Mouse (Mus musculus) heart, embryonic 16.5 days (tissue): ENCODE data around the gene Alyref2. TPM values are rescaled to one million over a fixed set of nuclear protein-coding genes. Genes with fewer than 3 reads are reported as not detected.

Source experiments
- ATAC-seq: fragments of 200-750 bp; cut with Nextera tagmentation; replicated peaks from 2 replicates; pipeline ENCODE4 v1.8.0; 2017; ENCODE audit warnings: moderate number of reproducible peaks; ENCODE audit not compliant: insufficient read depth, low FRiP score; ENCODE audit errors: extremely low read depth
- H3K27ac ChIP-seq: fragments of 300-500 bp; sonication (generic); 2 replicates; pipeline ENCODE4 v1.5.1; 2014; ENCODE audit warnings: mild to moderate bottlenecking, low read length, control low read depth, moderate library complexity
- H3K27me3 ChIP-seq: fragments of 300-500 bp; sonication (generic); 2 replicates; pipeline ENCODE4 v1.6.1; 2014; ENCODE audit warnings: low read length, mixed read lengths; ENCODE audit not compliant: control insufficient read depth, insufficient read depth
- H3K36me3 ChIP-seq: fragments of 300-500 bp; sonication (generic); 2 replicates; pipeline ENCODE4 v1.6.1; 2014; ENCODE audit not compliant: control insufficient read depth, insufficient read depth
- H3K4me1 ChIP-seq: fragments of 300-500 bp; sonication (generic); 2 replicates; pipeline ENCODE4 v1.6.1; 2014; ENCODE audit warnings: low read length, mixed read lengths; ENCODE audit not compliant: control insufficient read depth, insufficient read depth
- H3K4me2 ChIP-seq: fragments of 300-500 bp; sonication (generic); 2 replicates; pipeline ENCODE4 v1.6.1; 2014; ENCODE audit warnings: low read depth, mild to moderate bottlenecking, control low read depth, low read length
- H3K4me3 ChIP-seq: fragments of 300-500 bp; sonication (generic); 2 replicates; pipeline ENCODE4 v1.5.1; 2014; ENCODE audit warnings: mild to moderate bottlenecking, control low read depth, low read length
- H3K9ac ChIP-seq: fragments of 300-500 bp; sonication (generic); 2 replicates; pipeline ENCODE4 v1.6.1; 2014; ENCODE audit warnings: low read length, control low read depth
- H3K9me3 ChIP-seq: fragments of 300-500 bp; sonication (generic); replicated peaks from 2 replicates; pipeline ENCODE4 v1.6.1; 2016; ENCODE audit warnings: low read length; ENCODE audit not compliant: control insufficient read depth
- WGBS: fragments of 180-500 bp; shearing (Covaris S2); extraction: QIAGEN DNeasy Blood & Tissue Kit; methylation state at CpG from one replicate; pipeline ENCODE4 v1.1.7; 2014; 5-methylcytosine and 5-hydroxymethylcytosine counted together
- polyA plus RNA-seq: library from polyadenylated mRNA; unstranded; fragments of >200 nt; fragmentation: Nextera tagmentation; extraction: Ambion mirVana; gene quantifications from 2 replicates; pipeline ENCODE4 v1.2.1, GENCODE M21; 2015

The Alyref2 gene
- polyA plus RNA-seq, result 15.8 and 17.2 TPM in 2 replicates

DNA sequence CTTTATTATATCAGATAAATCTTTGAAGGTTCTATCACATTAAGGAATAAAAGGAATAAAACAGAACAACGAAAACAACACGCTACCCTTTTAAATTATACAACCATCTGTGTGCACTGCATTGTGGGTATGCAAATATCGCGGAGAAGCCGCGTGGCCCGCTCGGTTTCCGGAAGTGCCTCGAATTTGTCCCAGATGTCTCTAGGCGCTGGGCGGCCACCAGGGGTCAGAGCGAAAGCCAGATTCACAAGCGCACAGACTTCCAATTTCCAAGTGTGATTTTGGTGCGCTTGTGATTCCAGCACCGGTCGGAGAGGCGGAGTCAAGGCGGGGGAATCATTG lies at the start of gene Alyref2:
TSS of gene Alyref2 (plus strand) at position 229 of the 342 bp plus-strand sequence.
- WGBS, result under 1% methylated on average over 19 of the region's 19 CpGs
- ATAC-seq, result peak; percentile 87
- H3K9me3 ChIP-seq, result peaks cover 3% of the 10 kb centered on the region; the same call in 1 of the 2 replicates
- no peaks in the 10 kb centered on the region for H3K27me3 ChIP-seq
- peaks cover 7% of the 10 kb centered on the region for H3K4me1 ChIP-seq
- H3K4me3 ChIP-seq, result peak within 1 kb of the TSS; percentile 83
- H3K9ac ChIP-seq, result peak within 1 kb of the TSS; percentile 94
- peak within 1 kb of the TSS; percentile 95 for H3K27ac ChIP-seq
- peak within 1 kb of the TSS; percentile 85 for H3K4me2 ChIP-seq
- no peaks in the 10 kb centered on the region for H3K36me3 ChIP-seq

GRCm38 (mm10) chr1:171454926-171455325 lies 48.4 kb upstream of the Alyref2 start:
- Histone ChIP-seq H3K27me3 (no peaks in the 10 kb centered on the region), H3K4me2 (no peak overlapping the region), H3K9me3 (no peaks in the 10 kb centered on the region), H3K9ac (no peak overlapping the region), H3K27ac (no peak overlapping the region), H3K36me3 (no peaks in the 10 kb centered on the region), H3K4me3 (no peak overlapping the region), H3K4me1 (peaks cover 6% of the 10 kb centered on the region)
- WGBS, result 80% methylated on average over 6 of the region's 6 CpGs
- no peak for ATAC-seq

DNA sequence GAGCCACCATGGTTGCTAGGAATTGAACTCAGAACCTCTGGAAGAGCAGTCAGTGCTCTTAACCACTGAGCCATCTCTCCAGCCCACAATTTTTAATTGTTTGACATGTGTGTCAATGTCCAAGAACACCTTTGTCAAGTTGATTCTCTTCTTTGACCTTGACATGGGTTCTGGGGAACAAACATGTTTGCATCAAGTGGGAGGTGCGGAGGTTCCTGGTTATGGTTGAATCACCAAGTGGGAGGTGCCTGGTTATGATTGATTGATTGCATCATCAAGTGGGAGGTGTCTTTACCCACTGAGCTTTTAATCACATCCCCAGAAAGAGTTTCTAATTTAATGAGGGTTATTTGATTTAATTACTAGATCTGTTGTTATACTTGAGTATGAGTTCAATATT lies 45.7 kb upstream of the Alyref2 start:
- no peaks in the 10 kb centered on the region for H3K27me3 ChIP-seq
- ATAC-seq, result no peak
- no peak overlapping the region for H3K4me2 ChIP-seq

DNA sequence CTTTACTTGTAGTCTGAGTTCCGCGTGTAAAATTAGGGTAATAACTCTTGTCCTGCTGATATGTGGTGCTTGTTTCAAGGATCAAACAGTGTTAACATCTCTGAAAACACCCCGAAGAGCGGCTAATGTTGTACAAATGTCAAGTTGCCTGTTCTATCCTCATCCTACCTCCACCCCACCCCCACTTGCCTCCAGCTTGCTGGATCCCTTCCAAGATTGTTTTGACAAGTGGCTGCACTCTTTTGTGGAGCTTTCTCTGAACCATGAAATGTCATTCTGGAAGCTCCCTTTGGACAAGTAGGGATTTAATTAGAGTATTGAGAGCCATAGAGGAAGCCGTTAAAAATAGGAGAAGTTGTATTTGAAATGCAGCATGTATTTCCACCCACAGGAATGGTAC lies 43.5 kb upstream of the Alyref2 start:
- H3K9ac ChIP-seq, result no peak overlapping the region
- no peak overlapping the region for H3K4me3 ChIP-seq
- 43% methylated on average over 5 of the region's 5 CpGs for WGBS
- H3K27me3 ChIP-seq, result no peaks in the 10 kb centered on the region
- no peaks in the 10 kb centered on the region for H3K9me3 ChIP-seq
- H3K36me3 ChIP-seq, result peaks cover 26% of the 10 kb centered on the region
- peak overlapping the region; percentile 22; the same call in 1 of the 2 replicates for H3K4me2 ChIP-seq
- peaks cover 11% of the 10 kb centered on the region for H3K4me1 ChIP-seq
- no peak for ATAC-seq
- H3K27ac ChIP-seq, result peak overlapping the region; percentile 25; the same call in 1 of the 2 replicates

More for the DNA sequence above, 45.7 kb upstream of the Alyref2 start:
- Histone ChIP-seq H3K4me1 (peaks cover 11% of the 10 kb centered on the region), H3K27ac (no peak overlapping the region), H3K9ac (no peak overlapping the region), H3K9me3 (no peaks in the 10 kb centered on the region), H3K36me3 (peaks cover 15% of the 10 kb centered on the region), H3K4me3 (no peak overlapping the region)
- WGBS, result 97% methylated on average over 1 of the region's 1 CpGs

GRCm38 (mm10) chr1:171460551-171461503 lies 42.5 kb upstream of the Alyref2 start:
- no peak overlapping the region for H3K9ac ChIP-seq
- no peak overlapping the region for H3K4me2 ChIP-seq
- no peak overlapping the region for H3K27ac ChIP-seq
- peaks cover 26% of the 10 kb centered on the region for H3K36me3 ChIP-seq
- no peak overlapping the region for H3K4me3 ChIP-seq
- ATAC-seq, result no peak
- WGBS, result 89% methylated on average over 22 of the region's 22 CpGs
- peaks cover 11% of the 10 kb centered on the region for H3K4me1 ChIP-seq
- H3K27me3 ChIP-seq, result no peaks in the 10 kb centered on the region
- H3K9me3 ChIP-seq, result no peaks in the 10 kb centered on the region

DNA sequence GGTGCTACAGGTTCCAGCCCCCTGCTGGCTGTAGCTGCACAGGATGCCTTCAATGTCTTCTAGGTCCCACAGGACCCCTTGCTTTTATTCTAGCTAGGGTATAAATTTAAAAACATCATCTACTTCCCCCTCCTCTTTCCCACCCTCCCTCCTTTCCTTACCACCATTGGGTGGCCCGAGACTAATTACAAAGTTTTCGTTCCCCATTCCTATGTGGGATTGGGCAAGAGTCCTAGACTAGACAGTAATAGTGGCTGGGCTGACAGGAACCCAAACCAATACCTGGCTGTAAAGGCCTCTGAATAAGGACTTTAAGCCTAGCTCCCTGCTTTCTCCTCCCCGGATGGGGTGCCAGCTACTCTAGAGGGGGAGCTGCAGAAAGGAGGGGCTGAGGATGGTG lies 40.1 kb upstream of the Alyref2 start:
- Histone ChIP-seq H3K4me3 (no peak overlapping the region), H3K9me3 (no peaks in the 10 kb centered on the region), H3K4me2 (no peak overlapping the region), H3K36me3 (peaks cover 26% of the 10 kb centered on the region), H3K27ac (no peak overlapping the region), H3K9ac (no peak overlapping the region), H3K4me1 (peaks cover 11% of the 10 kb centered on the region), H3K27me3 (no peaks in the 10 kb centered on the region)
- no peak for ATAC-seq
- 89% methylated on average over 3 of the region's 3 CpGs for WGBS

DNA sequence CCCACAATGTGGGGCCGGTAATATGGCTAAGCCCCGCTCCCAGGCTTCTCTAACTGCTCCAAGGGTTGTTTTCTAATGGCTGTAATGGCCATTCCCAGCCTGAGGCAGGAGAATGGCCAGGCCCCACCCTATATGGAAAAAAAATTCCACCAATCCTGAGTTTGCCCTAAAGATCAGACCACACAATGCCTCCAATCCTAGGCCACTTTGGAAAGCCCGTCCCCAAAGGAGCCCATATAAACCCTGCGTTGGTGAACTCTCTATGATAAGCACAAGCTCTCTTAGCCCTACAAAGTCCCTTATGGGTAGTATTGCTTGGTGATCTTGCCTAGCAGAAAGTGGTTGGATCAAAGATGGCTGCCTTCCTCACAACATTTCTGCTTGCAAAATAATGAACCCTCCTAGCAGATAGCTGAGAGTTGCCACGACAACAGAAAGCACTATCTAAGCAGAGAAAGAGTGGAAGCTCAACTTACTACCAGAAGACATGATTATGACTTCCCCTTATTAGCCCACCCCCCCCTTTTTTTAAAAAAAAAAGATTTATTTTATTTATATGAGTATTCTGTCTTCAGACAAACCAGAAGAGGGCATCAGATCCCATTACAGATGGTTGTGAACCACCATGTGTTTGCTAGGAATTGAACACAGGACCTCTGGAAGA lies 37.4 kb upstream of the Alyref2 start:
- Histone ChIP-seq H3K4me1 (peaks cover 7% of the 10 kb centered on the region), H3K9me3 (no peaks in the 10 kb centered on the region), H3K9ac (no peak overlapping the region), H3K4me3 (no peak overlapping the region), H3K4me2 (no peak overlapping the region), H3K27ac (no peak overlapping the region), H3K27me3 (no peaks in the 10 kb centered on the region), H3K36me3 (peaks cover 26% of the 10 kb centered on the region)
- WGBS, result 91% methylated on average over 5 of the region's 5 CpGs
- ATAC-seq, result no peak

DNA sequence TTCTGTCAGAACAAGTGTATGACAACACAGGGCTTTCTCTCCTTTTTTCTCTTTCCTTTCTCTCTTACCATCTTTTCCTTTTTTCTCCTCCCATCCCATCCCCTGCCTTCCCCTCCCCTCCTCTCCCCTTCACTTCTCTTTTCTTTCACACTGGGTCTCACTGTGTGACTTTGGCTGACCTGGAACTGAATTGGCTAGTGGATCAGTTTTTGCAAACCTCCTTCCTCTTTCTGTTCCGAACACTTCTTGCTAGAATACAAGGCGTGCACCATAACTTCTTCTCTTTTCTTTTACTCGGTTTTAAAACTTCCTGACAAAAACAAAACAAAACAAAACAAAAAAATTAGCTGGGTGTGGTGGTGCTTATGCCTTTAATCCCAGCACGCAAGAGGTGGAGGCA lies 36.7 kb upstream of the Alyref2 start:
- ATAC-seq, result no peak
- WGBS, result 77% methylated on average over 4 of the region's 4 CpGs
- no peaks in the 10 kb centered on the region for H3K27me3 ChIP-seq
- H3K4me2 ChIP-seq, result no peak overlapping the region
- H3K36me3 ChIP-seq, result peaks cover 21% of the 10 kb centered on the region
- no peak overlapping the region for H3K4me3 ChIP-seq
- no peak overlapping the region for H3K27ac ChIP-seq
- peaks cover 7% of the 10 kb centered on the region for H3K4me1 ChIP-seq
- H3K9ac ChIP-seq, result no peak overlapping the region
- H3K9me3 ChIP-seq, result no peaks in the 10 kb centered on the region

- ATAC-seq, result 0 out of 2 replicates have a peak, but pooled peaks have one; percentile 55
- Histone ChIP-seq H3K27ac (peak overlapping the region; percentile 60), H3K9me3 (no peaks in the 10 kb centered on the region), H3K36me3 (no peaks in the 10 kb centered on the region), H3K4me1 (peaks cover 7% of the 10 kb centered on the region), H3K4me2 (peak overlapping the region; percentile 37; the same call in 1 of the 2 replicates), H3K4me3 (no peak overlapping the region), H3K27me3 (no peaks in the 10 kb centered on the region), H3K9ac (no peak overlapping the region)
- WGBS, result 51% methylated on average over 3 of the region's 3 CpGs
These were observed 33.6 kb upstream of the Alyref2 start for GRCm38 (mm10) chr1:171469678-171470077.
